Mouse (Mus musculus) forebrain, embryonic 14.5 days (tissue): Measurements from ENCODE around the gene Calhm6. TPM values are rescaled to one million over a fixed set of nuclear protein-coding genes. Genes with fewer than 3 reads are reported as not detected.

Source experiments
- ATAC-seq: fragments of 200-750 bp; cut with Nextera tagmentation; 2 replicates; pipeline ENCODE4 v1.8.0; 2017; ENCODE audit warnings: mild to moderate bottlenecking, moderate library complexity
- DNase-seq: peaks from one replicate; pipeline ENCODE4 v3.0.0-alpha.2; 2015; ENCODE audit warnings: low spot score
- H3K27ac ChIP-seq: fragments of 300-500 bp; sonication (generic); 2 replicates; pipeline ENCODE4 v1.5.1; 2014; ENCODE audit warnings: low read depth, mild to moderate bottlenecking, control low read depth, low read length, moderate library complexity
- H3K27me3 ChIP-seq: fragments of 300-500 bp; sonication (generic); replicated peaks from 2 replicates; pipeline ENCODE4 v1.6.1; 2014; ENCODE audit warnings: low read length, control low read depth, mixed read lengths; ENCODE audit not compliant: control insufficient read depth, insufficient read depth
- H3K36me3 ChIP-seq: fragments of 300-500 bp; sonication (generic); 2 replicates; pipeline ENCODE4 v1.6.1; 2014; ENCODE audit warnings: low read length, control low read depth; ENCODE audit not compliant: control insufficient read depth, insufficient read depth
- H3K4me1 ChIP-seq: fragments of 300-500 bp; sonication (generic); 2 replicates; pipeline ENCODE4 v1.6.1; 2014; ENCODE audit warnings: antibody characterized with exemption, low read length, control low read depth; ENCODE audit not compliant: control insufficient read depth, insufficient read depth
- H3K4me2 ChIP-seq: fragments of 300-500 bp; sonication (generic); 2 replicates; pipeline ENCODE4 v1.6.1; 2014; ENCODE audit warnings: mild to moderate bottlenecking, control low read depth, low read length
- H3K4me3 ChIP-seq: fragments of 300-500 bp; sonication (generic); 2 replicates; pipeline ENCODE4 v1.5.1; 2014; ENCODE audit warnings: low read depth, low read length, control low read depth
- H3K9ac ChIP-seq: fragments of 300-500 bp; sonication (generic); 2 replicates; pipeline ENCODE4 v1.6.1; 2014; ENCODE audit warnings: mild to moderate bottlenecking, low read length, control low read depth, moderate library complexity
- H3K9me3 ChIP-seq: fragments of 300-500 bp; sonication (generic); replicated peaks from 2 replicates; pipeline ENCODE4 v1.6.1; 2016; ENCODE audit warnings: low read length, control low read depth, mixed read lengths; ENCODE audit not compliant: control insufficient read depth
- WGBS: fragments of 180-500 bp; shearing (Covaris S2); extraction: QIAGEN DNeasy Blood & Tissue Kit; methylation state at CpG from one replicate; pipeline ENCODE4 v1.1.7; 2014; 5-methylcytosine and 5-hydroxymethylcytosine counted together
- polyA plus RNA-seq: library from polyadenylated mRNA; unstranded; fragments of >200 nt; fragmentation: Nextera tagmentation; extraction: Ambion mirVana; gene quantifications from 2 replicates; pipeline ENCODE4 v1.2.1, GENCODE M21; 2014

The Calhm6 gene
- 0.27 TPM in 1 of 2 replicates, not detected in the other for polyA plus RNA-seq

- 22% methylated on average over 43 of the region's 44 CpGs for WGBS
- Histone ChIP-seq H3K36me3 (no peaks in the 10 kb centered on the region), H3K9me3 (no peaks in the 10 kb centered on the region), H3K27ac (no peak within 1 kb of the TSS), H3K4me3 (peak within 1 kb of the TSS; percentile 38), H3K4me2 (peak within 1 kb of the TSS; percentile 64), H3K27me3 (no peaks in the 10 kb centered on the region), H3K4me1 (no peaks in the 10 kb centered on the region), H3K9ac (peak within 1 kb of the TSS; percentile 56)
- DNase-seq (peak; percentile 52), ATAC-seq (peak; percentile 79)
Measured at GRCm38 (mm10) chr10:34127392-34128378, at the start of gene Calhm6. Gene Calhm6 (minus strand): TSS chr10:34127984.

DNA sequence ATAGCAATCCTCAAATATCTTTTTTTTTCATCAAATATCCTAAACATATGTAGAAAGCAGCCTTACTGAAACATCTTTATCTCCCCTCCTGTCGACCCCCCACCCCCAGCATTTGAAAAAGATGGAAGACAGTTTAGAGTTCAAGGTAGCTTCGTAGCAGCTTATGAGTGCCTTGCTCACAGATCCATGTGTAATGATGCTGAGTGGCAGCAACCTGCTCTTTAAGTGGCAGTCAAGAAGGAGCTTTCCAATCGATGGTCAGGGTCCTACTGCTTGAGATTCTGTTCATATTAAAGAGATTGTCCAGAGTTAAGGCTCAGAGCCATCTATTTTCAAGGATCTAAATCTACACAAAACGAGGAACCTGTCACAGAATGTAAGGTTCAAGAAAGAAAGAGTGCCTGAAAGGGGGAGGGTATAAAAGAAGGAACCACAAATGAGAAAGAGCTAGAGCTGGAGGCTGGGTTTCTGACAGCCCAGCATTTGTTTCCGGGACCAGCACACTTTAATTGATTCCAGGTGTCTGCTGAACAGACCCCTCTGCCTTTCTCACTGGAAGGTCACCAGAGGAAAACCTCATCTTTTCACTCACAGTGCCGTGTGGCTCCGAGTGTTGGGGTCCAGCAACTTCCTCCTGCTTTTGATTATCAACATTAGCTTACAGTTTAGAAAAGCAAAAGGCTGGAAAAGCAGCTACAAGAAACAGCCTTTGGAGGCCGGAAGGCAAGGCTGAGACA, 48.3 kb upstream of the Calhm6 start:
- DNase-seq = no peak
- Histone ChIP-seq H3K4me3 (no peak overlapping the region), H3K27me3 (no peaks in the 10 kb centered on the region), H3K27ac (no peak overlapping the region), H3K9ac (no peak overlapping the region), H3K9me3 (no peaks in the 10 kb centered on the region), H3K4me2 (no peak overlapping the region), H3K4me1 (no peaks in the 10 kb centered on the region), H3K36me3 (no peaks in the 10 kb centered on the region)
- WGBS = 55% methylated on average over 8 of the region's 8 CpGs
- ATAC-seq = no peak

DNA sequence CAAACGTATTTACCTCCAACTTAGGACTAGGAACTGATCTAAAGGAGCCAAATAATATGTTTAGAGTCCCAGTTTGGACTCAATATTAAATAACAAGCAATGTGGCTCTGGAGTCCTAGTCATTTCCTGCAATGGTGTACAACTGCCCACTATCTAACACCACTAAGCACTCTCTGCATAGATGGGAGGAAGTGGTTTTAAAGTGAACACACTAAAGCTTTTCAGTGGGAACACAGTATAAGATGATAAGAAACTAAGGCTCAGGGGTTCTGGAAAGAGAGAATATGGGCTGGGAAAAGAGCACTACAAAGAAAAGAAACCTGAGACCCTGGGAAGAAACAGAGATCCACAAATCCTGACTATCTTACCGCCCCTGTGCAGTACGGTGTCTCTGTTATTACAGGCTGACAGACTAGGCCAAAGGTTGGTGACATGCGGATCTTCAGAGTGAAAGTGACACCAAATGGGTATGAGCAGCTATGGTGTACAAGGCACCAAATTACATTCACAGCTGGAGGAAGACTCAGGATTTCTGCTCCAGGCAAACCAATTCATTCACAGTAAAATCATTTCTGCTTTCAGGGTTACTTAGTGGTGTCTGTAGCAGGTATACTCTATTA, 45.0 kb upstream of the Calhm6 start:
- ATAC-seq (no peak), DNase-seq (no peak)
- Histone ChIP-seq H3K4me1 (no peaks in the 10 kb centered on the region), H3K9ac (no peak overlapping the region), H3K36me3 (no peaks in the 10 kb centered on the region), H3K9me3 (no peaks in the 10 kb centered on the region), H3K27me3 (no peaks in the 10 kb centered on the region), H3K4me2 (no peak overlapping the region), H3K27ac (no peak overlapping the region), H3K4me3 (no peak overlapping the region)
- 89% methylated on average over 4 of the region's 4 CpGs for WGBS

DNA sequence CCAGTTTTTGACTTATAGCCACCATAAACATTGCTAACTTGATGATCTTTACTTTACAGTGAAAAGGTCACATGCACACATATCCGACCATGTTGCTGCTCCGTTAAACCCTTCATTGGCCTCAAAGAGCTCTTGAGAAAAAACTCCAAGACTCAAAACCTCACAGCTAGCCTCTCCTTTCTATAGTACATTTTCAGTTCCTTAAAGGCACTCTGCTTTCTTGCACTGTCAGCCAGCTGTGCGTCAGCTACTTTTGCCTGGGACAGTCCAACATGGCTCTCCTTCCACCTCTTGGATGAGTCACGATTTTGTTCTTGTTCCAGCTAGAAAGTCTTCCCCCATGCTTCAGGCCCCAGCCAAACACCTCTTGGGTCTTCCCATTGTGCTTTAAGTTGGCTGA, 43.9 kb upstream of the Calhm6 start:
- ATAC-seq (no peak), DNase-seq (no peak)
- no peaks in the 10 kb centered on the region for H3K9me3 ChIP-seq
- no peak overlapping the region for H3K27ac ChIP-seq
- H3K4me1 ChIP-seq = no peaks in the 10 kb centered on the region
- no peak overlapping the region for H3K9ac ChIP-seq
- 86% methylated on average over 4 of the region's 4 CpGs for WGBS
- H3K4me3 ChIP-seq = no peak overlapping the region
- no peaks in the 10 kb centered on the region for H3K27me3 ChIP-seq
- H3K36me3 ChIP-seq = no peaks in the 10 kb centered on the region
- H3K4me2 ChIP-seq = no peak overlapping the region

GRCm38 (mm10) chr10:34171191-34171590, 43.4 kb upstream of the Calhm6 start:
- Histone ChIP-seq H3K4me3 (no peak overlapping the region), H3K9me3 (no peaks in the 10 kb centered on the region), H3K36me3 (no peaks in the 10 kb centered on the region), H3K9ac (no peak overlapping the region), H3K27me3 (no peaks in the 10 kb centered on the region), H3K27ac (no peak overlapping the region), H3K4me1 (no peaks in the 10 kb centered on the region), H3K4me2 (no peak overlapping the region)
- WGBS = 97% methylated on average over 3 of the region's 3 CpGs
- DNase-seq (no peak), ATAC-seq (no peak)

DNA sequence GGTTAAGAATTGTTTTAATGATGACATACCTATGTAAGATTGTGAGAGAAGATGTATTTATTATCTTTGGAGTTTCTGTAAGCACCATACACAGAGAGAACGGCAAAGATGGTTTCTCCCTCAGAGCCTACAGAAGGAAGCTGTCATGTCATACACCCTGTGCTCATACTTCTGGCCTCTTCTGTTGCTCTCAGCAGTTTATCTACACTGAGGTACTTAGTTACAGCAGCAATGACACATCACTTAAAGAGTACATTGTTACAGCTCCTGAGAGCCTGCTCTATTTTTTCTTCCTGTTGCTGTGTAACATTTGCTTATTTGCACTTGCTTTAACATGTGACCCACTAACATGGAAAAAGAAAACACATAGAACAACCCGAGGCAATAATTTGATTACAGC, 39.2 kb upstream of the Calhm6 start:
- no peak overlapping the region for H3K4me3 ChIP-seq
- DNase-seq (no peak), ATAC-seq (no peak)
- H3K4me1 ChIP-seq = no peaks in the 10 kb centered on the region
- no peaks in the 10 kb centered on the region for H3K27me3 ChIP-seq
- H3K4me2 ChIP-seq = no peak overlapping the region
- H3K9me3 ChIP-seq = no peaks in the 10 kb centered on the region
- 92% methylated on average over 2 of the region's 2 CpGs for WGBS
- no peak overlapping the region for H3K9ac ChIP-seq
- H3K27ac ChIP-seq = no peak overlapping the region
- H3K36me3 ChIP-seq = no peaks in the 10 kb centered on the region

GRCm38 (mm10) chr10:34155796-34156554, 28.2 kb upstream of the Calhm6 start:
- Histone ChIP-seq H3K36me3 (no peaks in the 10 kb centered on the region), H3K4me1 (no peaks in the 10 kb centered on the region), H3K4me2 (no peak overlapping the region), H3K9me3 (no peaks in the 10 kb centered on the region), H3K27me3 (no peaks in the 10 kb centered on the region), H3K27ac (no peak overlapping the region), H3K4me3 (no peak overlapping the region), H3K9ac (no peak overlapping the region)
- DNase-seq (no peak), ATAC-seq (no peak)
- WGBS = 89% methylated on average over 12 of the region's 12 CpGs

GRCm38 (mm10) chr10:34151827-34152226, 24.0 kb upstream of the Calhm6 start:
- peak; percentile 20 for DNase-seq
- 87% methylated on average over 3 of the region's 3 CpGs for WGBS

More at GRCm38 (mm10) chr10:34151827-34152226, 24.0 kb upstream of the Calhm6 start:
- no peaks in the 10 kb centered on the region for H3K9me3 ChIP-seq
- no peaks in the 10 kb centered on the region for H3K27me3 ChIP-seq
- no peak overlapping the region for H3K4me3 ChIP-seq
- H3K4me2 ChIP-seq = no peak overlapping the region
- no peak for ATAC-seq
- no peak overlapping the region for H3K9ac ChIP-seq
- H3K36me3 ChIP-seq = no peaks in the 10 kb centered on the region
- no peak overlapping the region for H3K27ac ChIP-seq
- H3K4me1 ChIP-seq = no peaks in the 10 kb centered on the region
